Comparison of ENCODE assay signal across 10 mouse cellular contexts in the genomic region with DNA sequence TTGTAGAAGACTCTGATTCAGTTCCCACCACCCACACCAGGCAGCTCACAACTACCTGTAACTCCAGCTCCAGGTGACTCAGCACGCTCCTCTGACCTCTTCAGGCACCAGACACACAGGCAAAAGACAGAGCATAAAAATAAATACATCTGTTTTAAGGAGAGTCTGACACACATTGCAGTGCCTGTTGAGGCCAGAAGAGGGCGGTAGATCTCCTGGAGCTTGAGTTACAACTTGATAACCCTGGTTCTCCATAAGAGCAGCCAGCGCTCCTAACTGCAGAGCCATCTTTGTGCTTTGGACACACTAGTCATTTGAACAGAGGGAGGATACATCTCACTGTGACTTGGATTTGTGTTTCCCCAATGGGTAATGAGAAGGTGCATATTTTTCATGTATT. TPM values are rescaled to one million over a fixed set of nuclear protein-coding genes. Genes with fewer than 3 reads are reported as not detected.
DNase-seq lines count a peak whose midpoint lies in the region; ATAC-seq and TF ChIP-seq lines count a peak whose summit lies in the region.
"Had no signal": no experiment of that assay in that cellular context is flagged by ENCODE, and none has a peak within 500 bp of the region (broad histone marks: within the 10 kb centered on the region; RNA-seq: fewer than 3 reads in every experiment).

No protein-coding gene starts in this region.

- peak; percentile 28 for DNase-seq in gastrocnemius, adult 2 months
- no peak for DNase-seq in gastrocnemius, postnatal 25 days
- DNase-seq in 3T3-L1 (ENCODE audit: low read depth, low spot score) (peak; percentile 71), WW6 (ENCODE audit: low read depth, low spot score) (peak; percentile 75)
- DNase-seq in embryo, embryonic 9.5 days (ENCODE audit: extremely low spot score): peak; percentile 14
- peak; percentile 24 to 59 for DNase-seq in left cerebral cortex, postnatal 25 days (ENCODE audit: low spot score in 2 of 2)
- peak; percentile 50 for DNase-seq in retina, postnatal 1 day

- no peak overlapping the region for H3K27ac ChIP-seq in gastrocnemius, adult 2 months
- no peak overlapping the region for H3K27ac ChIP-seq in intestine, embryonic 16.5 days (ENCODE audit: low read length)
- H3K27ac ChIP-seq: limb, embryonic 12.5 days had no signal

- H3K9ac ChIP-seq in intestine, embryonic 16.5 days (ENCODE audit: low read depth, low read length): no peak overlapping the region
- H3K9ac ChIP-seq: limb, embryonic 12.5 days had no signal

- peak; percentile 60 for TF ChIP-seq CTCF in gastrocnemius, adult 2 months (IDR thresholded peaks at IDR 0.05)

- H3K4me3 ChIP-seq in gastrocnemius, adult 2 months: no peak overlapping the region
- no peak overlapping the region for H3K4me3 ChIP-seq in intestine, embryonic 16.5 days (ENCODE audit: low read length)
- H3K4me3 ChIP-seq: limb, embryonic 12.5 days had no signal

- H3K4me2 ChIP-seq in intestine, embryonic 16.5 days (ENCODE audit: low read depth, low read length): no peak overlapping the region
- H3K4me2 ChIP-seq: limb, embryonic 12.5 days had no signal

- intact Hi-C loops in gastrocnemius, adult 2 months (cut with DNase I): no loop called here
- intact Hi-C loops in left cerebral cortex, postnatal 25 days (cut with DNase I): loop anchor here (5.0 kb wide), 2 partner anchors 88 to 223 kb away; no protein-coding TSS in a partner anchor

- WGBS in intestine, embryonic 16.5 days: 48% methylated on average over 3 of the region's 3 CpGs

- H3K9me3 ChIP-seq in intestine, embryonic 16.5 days (ENCODE audit: control insufficient read depth, low read length): no peaks in the 10 kb centered on the region
- H3K9me3 ChIP-seq: limb, embryonic 12.5 days had no signal

- no peak for ATAC-seq in intestine, embryonic 16.5 days

- no peaks in the 10 kb centered on the region for H3K36me3 ChIP-seq in intestine, embryonic 16.5 days (ENCODE audit: control insufficient read depth, insufficient read depth, low read length)
- H3K36me3 ChIP-seq: limb, embryonic 12.5 days had no signal

- no peaks in the 10 kb centered on the region for H3K27me3 ChIP-seq in intestine, embryonic 16.5 days (replicated peaks; ENCODE audit: control insufficient read depth, insufficient read depth, low read length)
- H3K27me3 ChIP-seq: limb, embryonic 12.5 days had no signal

- H3K4me1 ChIP-seq in intestine, embryonic 16.5 days (ENCODE audit: control insufficient read depth, insufficient read depth, low read length): no peaks in the 10 kb centered on the region
- H3K4me1 ChIP-seq: limb, embryonic 12.5 days had no signal

RNA-seq across cellular contexts. Expression of a gene that starts 13.2 kb away (rescaled TPM):
- total RNA-seq in gastrocnemius, adult 2 months (2021): not detected
- not detected for total RNA-seq in gastrocnemius, postnatal 25 days (2021)
- not detected for total RNA-seq in left cerebral cortex, postnatal 25 days (2021)
- not detected in 2 replicates for polyA plus RNA-seq in intestine, embryonic 16.5 days (2015; fragmentation: Nextera tagmentation; extraction: Ambion mirVana)
- polyA plus RNA-seq: limb, embryonic 12.5 days; stomach, embryonic 16.5 days had no signal

RNA-seq across cellular contexts. Expression of a gene that starts 20.2 kb away (rescaled TPM):
- under 1 TPM; 0.15 to 0.61 TPM for total RNA-seq in gastrocnemius, adult 2 months (2021)
- total RNA-seq in gastrocnemius, postnatal 25 days (2021): 1 to 10 TPM in 1 of 2 experiments, under 1 TPM in 1; 0.41 to 4.8 TPM
- total RNA-seq in left cerebral cortex, postnatal 25 days (2021): under 1 TPM; 0.34 to 0.43 TPM
- polyA plus RNA-seq in intestine, embryonic 16.5 days (2015; fragmentation: Nextera tagmentation; extraction: Ambion mirVana): 0.32 and 0.70 TPM in 2 replicates

RNA-seq across cellular contexts. Expression of a gene that starts 39.4 kb away (rescaled TPM):
- 1 to 10 TPM; 6.2 TPM for total RNA-seq in gastrocnemius, adult 2 months (2021)
- 1 to 10 TPM; 5.2 to 5.8 TPM for total RNA-seq in gastrocnemius, postnatal 25 days (2021)
- 10 to 100 TPM; 80.4 to 82.8 TPM for total RNA-seq in left cerebral cortex, postnatal 25 days (2021)
- polyA plus RNA-seq in intestine, embryonic 16.5 days (2015; fragmentation: Nextera tagmentation; extraction: Ambion mirVana): 2.4 and 2.8 TPM in 2 replicates

Comparison
In these comparisons a context has a peak if more than half of its experiments do, and no peak if none do; other contexts are left out.
1. RNA of a gene that starts 39.4 kb away (total RNA-seq): 80.4 to 82.8 TPM in left cerebral cortex, postnatal 25 days; 6.2 TPM in gastrocnemius, adult 2 months and 5.2 to 5.8 TPM in gastrocnemius, postnatal 25 days; every median in the first group is over 10 times any median in the second.